Mouse (Mus musculus) bone marrow, adult 2 months (tissue): ENCODE measurements around the gene Mrpl12.

Source experiments
- CTCF ChIP-seq: fragments of 200-500 bp; IDR thresholded peaks from 2 replicates; pipeline ENCODE4 v1.5.1; 2011; ENCODE audit warnings: low read length, control low read depth; ENCODE audit not compliant: control insufficient read depth, insufficient read depth
- POLR2A ChIP-seq: fragments of 200-500 bp; IDR thresholded peaks from 2 replicates; pipeline ENCODE4 v1.6.1; 2011; ENCODE audit warnings: low read depth, mild to moderate bottlenecking, control low read depth, low read length, borderline replicate concordance; ENCODE audit not compliant: control insufficient read depth

- TF ChIP-seq CTCF, result no peak
- TF ChIP-seq POLR2A, result no peak
Observed at GRCm38 (mm10) chr11:120453306-120453705, 31.1 kb upstream of the Mrpl12 start, which contains the start of gene Pde6g.
